Mouse (Mus musculus): ENCODE measurements around the gene Fam3a.
"Not testable (repeated sequence)": the region's sequence is repeated elsewhere in the genome, so short reads cannot be mapped to it uniquely, and the experiment has no call there.

The Fam3a gene

DNA sequence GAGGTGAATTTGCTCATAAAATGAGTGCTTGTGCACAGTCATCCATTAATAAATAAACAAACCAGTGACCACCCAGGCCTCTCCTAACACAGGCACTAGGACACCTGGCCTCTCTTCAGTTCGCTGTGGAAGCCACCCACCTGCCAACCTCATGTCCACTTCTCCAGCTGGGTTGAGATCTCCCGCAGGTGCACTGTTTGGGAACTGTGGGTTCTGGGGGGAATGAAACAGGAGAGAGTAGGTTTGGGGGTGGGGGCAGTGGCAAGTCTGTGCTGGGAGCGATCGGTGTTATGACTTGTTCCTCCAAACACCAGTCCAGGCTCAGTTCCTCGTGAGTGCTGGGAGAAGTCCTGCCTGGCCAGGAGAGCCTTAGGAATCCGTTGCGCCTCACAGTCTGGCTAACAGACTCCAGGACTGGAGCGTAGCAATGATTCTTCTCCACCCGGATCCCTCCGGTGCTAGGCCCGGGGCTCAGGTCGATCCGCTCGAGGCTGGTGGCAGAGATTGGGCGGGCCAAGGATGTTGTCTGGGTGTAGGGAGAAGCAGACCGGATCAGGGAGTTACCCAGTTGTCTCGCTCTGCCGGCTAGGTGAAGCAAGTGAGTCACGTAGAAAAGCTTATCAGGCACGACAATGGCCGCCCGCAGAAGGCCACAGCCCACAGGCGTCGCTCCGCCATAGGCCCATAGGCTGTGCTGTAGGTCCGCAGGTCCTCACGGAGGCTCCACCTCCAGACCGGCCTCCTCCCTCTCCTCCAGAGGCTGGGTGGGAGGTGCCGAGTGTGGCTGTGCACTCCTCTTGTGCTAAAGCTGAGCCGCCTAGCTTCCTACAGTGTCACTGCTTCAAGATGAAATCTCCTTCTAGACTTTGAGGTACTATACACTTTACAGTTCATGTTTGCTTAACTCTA lies at the start of gene Fam3a, which contains the start of gene Ikbkg:
Gene Fam3a, minus strand, starts transcription at position 738 of the 909 bp plus-strand sequence.
Gene Ikbkg, plus strand, starts transcription at position 756 of the 909 bp plus-strand sequence.
- peak; percentile 77 to 81 for DNase-seq (ENCODE audit: low read depth in 2 of 2, low spot score in 2 of 2)

DNA sequence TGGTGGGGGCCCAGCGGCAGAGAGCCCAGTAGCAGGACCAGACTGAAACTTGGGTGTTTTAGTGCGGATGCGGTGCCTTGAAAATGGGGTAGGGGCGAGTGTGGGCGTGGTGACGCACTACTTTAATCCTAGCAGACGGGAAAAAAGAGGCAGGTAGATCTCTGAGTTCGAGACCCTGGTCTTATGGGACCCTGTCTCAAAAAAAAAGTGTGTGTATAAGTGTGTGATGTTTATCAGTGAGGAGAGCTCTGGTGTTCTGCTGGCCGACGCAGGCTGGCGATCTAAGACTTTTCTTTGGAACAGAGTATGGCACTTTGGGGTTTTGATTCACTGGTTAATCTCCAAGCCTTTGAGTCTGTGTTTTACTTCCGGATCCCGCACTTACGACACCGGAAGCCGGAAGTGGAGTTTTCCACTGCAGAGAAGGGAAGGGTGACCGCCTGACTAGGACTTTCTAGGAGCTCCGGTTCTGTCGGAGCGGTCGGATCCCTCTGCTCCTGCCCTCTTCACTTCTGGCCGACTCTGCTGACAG lies 36.3 kb upstream of the Fam3a start:
- DNase-seq (ENCODE audit: low read depth in 2 of 2, low spot score in 2 of 2): peak; percentile 48 to 58

DNA sequence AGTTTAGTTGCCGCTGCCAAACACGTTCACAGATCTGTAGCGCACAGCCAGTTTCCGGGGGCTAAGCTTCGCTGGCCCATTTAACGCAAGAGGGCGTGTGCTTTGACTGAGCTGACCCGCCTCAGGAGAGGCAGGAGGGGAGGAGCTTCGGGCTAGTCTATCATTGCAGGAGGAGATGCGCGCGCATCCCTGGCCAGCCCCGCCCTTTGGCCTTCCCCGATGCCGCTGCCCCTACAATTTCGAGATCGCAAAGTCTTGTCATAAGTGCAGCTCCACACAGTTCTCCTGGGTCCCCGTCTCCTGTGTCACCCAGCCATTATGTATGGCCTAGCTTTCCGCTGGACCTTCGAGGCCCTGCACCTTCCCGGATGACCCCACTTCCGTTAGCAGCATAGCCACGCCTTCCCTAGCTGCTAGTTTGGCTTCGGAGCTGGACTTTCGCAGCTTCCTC lies 35.8 kb upstream of the Fam3a start, which contains the start of gene G6pdx:
Gene G6pdx, minus strand, starts transcription at position 369 of the 451 bp plus-strand sequence.
- DNase-seq (ENCODE audit: low read depth in 2 of 2, low spot score in 2 of 2): peak; percentile 82 to 86

DNA sequence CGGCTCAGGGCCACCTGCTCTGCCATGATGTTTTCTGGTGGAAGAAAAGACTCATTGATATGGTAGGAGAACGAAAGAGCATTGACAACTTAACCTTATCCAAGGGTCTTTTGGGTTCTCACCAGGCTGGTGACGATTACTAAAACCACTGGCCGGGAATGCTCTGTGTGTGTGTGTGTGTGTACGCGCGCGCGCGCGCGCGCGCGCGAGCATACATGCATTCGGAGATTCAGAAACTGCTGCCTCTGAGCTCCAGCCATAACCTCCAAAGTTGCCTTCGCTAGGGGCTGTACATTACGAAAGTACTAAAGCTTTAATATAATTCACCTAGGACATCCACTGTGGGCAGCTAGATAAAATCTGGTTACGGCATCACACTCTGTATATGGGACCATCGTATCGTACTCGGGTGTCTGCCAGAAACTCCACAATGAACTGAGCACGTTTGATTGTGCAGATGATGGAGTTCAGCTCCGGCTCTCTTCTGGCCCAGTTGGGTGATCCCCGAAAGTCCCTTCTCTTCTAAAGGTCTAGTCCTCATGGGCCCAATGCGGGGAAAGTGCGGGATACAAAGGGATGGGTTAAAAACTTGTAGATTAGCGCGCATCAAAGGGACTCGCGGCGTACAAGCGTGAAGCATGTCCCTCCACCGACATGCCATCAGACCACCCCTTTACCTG lies 35.2 kb upstream of the Fam3a start:
- DNase-seq (ENCODE audit: low read depth in 2 of 2, low spot score in 2 of 2): no peak

DNA sequence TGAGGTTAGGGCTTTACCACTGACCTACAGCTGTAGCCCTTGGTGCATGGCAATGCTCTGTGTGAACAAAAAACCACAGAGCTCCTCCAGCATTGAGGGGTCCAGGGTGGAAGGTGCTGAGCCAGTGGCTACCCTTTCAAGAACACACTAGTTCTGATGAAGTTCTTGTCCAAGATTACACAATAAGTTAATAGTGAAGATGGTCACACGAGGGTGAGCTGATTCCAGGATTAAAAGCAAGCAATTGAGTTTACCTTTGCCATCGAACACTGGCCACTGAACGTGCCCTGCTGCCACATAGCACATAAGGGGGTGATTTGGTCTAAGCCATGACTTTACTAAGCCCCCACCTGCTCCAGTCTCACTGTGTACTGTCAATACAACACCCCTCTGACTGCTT lies 34.0 kb upstream of the Fam3a start:
- no peak for DNase-seq (ENCODE audit: low read depth in 2 of 2, low spot score in 2 of 2)

DNA sequence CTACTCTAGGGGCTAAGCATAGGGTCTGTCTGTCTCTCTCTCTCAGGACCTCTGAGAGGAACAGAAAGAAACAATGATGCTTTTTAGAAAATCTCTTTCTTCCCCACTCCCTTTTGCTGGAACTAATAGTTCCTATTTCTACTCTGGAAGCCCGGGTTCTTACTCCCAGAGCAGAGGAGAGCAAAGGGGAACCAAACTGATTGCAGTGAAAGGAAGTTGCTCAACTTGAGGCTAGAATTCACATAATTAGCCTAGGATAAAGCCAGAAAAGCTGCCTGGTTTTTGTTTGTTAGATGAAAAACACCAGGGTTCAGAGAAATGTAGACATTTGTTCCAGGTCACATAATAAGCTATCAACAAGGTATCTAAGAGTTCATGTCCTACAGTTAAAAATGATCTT lies 33.2 kb upstream of the Fam3a start:
- no peak for DNase-seq (ENCODE audit: low read depth in 2 of 2, low spot score in 2 of 2)

DNA sequence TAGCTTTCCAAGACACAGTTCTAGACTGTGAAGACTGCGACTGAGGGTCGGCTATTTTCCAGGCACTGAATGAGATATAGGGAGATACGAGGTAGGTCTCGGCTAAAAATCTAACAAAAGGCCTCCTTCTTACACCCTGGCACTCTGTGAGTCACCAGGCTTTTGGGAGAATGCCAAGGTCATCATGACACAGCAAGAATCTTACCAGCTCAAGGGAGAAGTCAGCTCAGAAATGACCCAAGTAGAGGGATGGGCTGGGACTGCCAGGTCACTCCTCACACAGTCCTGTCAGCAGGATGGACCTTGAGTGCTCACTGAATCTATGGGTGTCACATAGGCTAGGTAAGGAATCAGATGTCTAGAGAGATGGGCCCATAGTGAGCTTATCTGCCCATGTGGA lies 32.1 kb upstream of the Fam3a start:
- DNase-seq (ENCODE audit: low read depth in 2 of 2, low spot score in 2 of 2): no peak

DNA sequence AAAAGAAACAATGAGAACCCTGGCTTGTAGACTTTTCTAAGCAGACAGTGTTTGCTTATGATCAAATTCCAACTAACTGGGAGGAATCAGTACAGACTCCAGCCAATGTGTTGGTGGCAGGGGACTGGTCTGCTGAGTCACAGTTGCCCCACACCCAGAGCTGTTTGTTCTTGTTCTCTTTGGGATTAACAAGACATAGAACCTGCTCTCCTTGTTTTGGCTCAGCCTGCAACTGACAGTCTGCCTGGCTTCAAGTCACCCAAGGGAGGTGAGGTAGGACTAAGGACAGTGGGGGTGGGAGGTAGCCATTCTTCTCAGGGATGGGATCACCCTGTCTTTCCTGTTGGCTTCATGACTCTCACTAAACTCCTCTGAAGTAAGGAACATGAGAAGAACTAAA lies 31.4 kb upstream of the Fam3a start:
- no peak for DNase-seq (ENCODE audit: low read depth in 2 of 2, low spot score in 2 of 2)

DNA sequence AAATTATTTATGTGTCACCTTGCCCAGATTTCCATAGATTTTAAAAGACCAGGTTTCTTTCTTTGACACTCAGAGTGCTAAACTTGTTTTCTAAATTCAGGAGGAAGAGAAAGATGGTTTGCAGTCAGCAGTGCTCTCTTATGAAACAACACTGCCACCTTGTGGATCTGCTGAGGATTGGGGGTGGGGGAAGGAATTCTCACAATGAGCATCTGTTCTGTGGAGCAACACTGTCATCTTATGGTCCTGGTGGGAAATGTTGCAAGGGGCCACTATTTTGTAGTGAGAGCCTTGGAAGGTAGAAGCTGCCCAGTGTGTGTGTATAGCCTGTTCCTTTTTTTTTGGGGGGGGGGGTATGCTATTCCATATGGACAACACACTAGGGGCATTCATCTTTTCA lies 20.3 kb upstream of the Fam3a start:
- DNase-seq (ENCODE audit: low read depth in 2 of 2, low spot score in 2 of 2): peak; percentile 61 to 76

DNA sequence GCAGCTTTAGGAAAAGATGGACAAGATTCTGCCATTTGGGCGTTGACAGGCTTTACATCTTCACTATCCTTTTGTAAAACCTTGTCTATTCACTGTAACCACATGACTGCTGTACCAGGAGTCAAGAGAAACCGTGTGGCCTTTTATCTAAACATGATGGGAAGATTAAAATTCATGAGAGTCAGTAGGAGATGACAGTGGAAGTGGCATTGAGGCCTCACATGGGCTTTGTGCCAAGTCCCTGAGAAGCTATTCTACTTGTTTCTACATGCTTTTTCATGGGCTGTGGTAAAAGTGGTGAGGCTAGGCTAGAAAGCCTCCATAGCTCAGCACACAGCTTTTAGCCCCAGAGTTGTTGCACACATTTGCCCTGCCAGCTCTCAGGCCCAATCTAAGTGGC lies 15.3 kb upstream of the Fam3a start:
- DNase-seq (ENCODE audit: low read depth in 2 of 2, low spot score in 2 of 2): no peak

DNA sequence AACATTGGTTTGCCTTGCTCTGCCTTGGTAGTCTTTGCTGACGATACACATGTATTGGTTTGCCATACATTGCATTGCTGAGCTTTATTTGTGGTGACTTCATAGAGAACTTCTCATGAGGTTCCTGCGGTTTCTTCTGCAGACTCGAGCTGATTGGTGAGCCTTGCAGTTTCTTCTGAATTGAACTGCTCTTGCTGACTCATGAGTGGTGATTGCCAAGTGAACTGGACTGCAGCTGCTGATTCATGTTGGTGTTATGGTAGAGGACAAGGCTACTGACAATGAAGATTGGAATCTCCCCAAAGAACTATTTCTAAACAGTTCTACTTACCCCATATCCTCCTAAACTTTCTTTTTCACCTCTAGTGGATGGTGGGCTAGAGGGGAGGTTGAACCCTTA lies 7.1 kb upstream of the Fam3a start:
- no peak for DNase-seq (ENCODE audit: low read depth in 2 of 2, low spot score in 2 of 2)

DNA sequence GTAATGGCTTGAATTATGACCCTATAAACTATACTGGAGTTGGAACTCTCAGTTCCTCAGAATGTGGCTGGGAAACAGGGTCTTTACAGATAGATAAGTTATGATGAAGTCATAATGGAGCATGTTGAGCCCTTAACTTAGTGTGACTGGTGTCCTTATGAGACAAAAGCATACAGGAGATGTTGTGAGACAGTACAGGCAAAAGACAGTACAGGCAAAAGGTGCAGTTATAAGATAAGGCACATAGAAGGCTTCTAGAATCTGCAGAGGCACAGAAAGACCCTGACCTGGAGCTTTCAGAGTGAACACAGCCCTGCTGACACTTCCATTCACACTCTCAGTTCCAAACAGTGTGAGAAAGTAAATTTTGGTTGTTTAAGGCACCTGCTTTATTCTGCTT lies 4.9 kb downstream of the Fam3a start:
- no peak for DNase-seq (ENCODE audit: low read depth in 2 of 2, low spot score in 2 of 2)

DNA sequence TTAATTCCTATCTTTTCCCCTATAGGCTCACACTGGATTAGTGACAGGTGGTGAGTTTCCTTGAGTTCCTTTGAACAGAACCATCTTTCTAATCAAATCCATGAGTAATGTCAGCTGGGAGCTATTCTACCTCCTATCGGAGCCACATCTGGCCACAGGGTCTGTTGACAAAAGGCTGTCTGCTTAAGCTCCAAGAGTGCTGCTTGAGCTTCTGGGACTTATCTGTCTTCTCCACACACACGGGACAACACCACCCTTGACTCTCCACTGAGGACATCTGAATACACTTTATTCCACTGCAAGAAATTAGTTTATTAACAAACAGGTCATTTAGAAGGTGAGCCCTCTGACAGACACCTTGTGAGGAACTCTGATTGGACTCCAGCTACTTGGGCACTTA lies 8.6 kb downstream of the Fam3a start:
- no peak for DNase-seq (ENCODE audit: low read depth in 2 of 2, low spot score in 2 of 2)

DNA sequence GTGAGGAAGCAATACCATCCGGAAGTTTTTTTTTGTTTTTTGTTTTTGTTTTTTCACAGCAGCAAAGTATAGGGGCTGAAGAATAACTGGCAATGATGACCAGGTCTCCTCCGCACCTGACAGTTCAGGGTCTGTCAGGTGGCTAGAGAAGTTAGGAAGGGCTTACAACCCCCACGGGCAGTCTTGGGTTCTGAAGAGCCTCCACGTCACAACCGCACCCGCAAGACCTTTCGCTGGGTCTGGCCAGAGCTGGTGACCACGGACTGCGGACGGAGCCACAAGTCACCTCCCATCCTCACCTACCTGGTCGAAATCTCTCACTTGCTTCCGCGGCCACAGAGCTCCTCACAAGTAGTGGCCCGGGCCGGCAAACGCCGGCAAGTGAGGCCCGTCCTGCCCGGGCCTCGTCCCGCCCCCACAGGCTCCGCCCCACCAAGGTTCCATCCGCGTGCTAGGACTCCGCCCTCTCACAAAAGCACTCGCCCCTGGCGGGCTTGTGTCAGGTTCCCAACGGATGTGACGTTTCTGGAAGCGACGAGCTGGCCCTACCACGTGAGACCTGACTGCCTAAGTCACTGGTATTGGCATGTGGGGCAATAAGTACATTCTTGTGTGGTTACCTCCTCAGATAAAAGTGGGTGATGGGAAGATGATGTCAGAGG lies 20.1 kb downstream of the Fam3a start, which contains the start of the genes Ubl4a and Slc10a3:
Gene Ubl4a, minus strand, starts transcription at position 331 of the 662 bp plus-strand sequence.
Gene Slc10a3, minus strand, starts transcription at position 462 of the 662 bp plus-strand sequence.
- DNase-seq (ENCODE audit: low read depth in 2 of 2, low spot score in 2 of 2): peak; percentile 80 to 82

DNA sequence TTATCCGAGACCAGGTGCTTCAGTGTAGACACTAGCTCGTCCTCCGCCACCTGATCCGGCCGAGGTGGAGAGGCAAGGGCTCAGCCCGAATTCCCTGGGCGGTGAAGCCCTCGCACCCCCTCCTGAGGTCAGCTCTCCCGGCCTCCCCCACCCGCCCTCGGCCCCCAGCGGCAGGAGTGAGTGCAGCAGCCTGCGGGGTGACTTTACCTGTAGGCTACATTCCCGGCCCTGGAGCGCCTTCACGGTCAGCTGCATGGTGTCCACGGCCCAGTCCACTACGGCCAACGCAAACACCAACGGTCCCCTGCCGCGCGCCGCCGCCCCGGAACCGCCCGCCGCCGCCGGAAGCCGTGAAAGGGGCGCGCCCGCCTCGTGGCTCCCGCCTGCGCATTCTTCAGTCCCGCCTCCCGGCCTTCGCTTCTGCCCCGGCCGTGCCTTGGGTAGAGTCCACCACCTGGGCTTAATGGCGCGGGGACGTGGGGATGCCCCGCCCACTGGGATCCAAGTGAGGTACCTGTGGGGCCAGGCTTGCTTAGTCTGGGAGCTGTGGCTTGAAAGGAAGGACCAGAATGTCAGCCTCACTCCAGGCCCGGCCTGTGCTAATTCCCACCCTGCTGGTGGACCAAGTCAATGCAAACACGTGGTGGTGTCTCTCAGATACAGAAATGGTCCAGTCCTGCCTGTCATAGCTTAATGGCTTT lies 24.7 kb downstream of the Fam3a start:
- DNase-seq (ENCODE audit: low read depth in 2 of 2, low spot score in 2 of 2): peak; percentile 24 to 33

DNA sequence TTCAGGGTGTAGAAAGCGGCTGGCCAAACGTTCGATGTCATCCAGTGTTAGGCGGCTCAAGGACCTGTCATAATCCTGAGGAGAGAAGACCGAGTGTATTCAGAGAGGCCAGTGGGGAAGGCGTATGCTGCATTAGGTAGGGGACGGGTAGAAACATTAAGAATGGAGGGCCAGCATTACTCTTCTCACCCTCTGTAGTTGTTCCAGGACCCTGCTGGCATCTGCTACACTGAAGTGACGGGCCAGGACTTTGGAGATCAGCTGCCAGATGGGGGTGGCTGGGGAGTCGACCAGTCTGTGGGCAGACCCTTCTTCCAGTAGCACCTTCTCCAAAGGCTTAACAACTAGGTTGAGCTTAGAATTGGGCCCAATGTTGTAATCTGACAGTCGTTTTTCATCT lies 25.6 kb downstream of the Fam3a start:
- DNase-seq (ENCODE audit: low read depth in 2 of 2, low spot score in 2 of 2): no peak

DNA sequence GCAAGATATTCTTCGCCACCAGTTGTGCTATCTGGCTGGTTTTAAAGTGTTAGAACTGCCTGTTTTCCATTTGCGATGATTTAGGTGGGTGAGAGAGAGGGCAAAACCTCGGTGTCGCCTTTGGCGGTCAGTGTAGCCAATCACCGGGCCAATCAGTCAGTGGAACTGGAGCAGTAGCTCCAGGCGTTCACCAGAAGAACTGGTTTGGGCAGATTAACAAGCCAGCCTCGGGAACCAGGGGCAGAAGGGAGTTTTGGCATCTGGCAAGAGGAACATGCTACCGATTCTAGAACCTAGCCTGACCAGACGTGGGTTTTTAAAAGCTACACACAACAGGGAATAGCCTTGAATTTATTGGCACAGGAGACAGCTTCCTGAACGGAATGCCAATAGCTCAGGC lies 33.9 kb downstream of the Fam3a start:
- DNase-seq (ENCODE audit: low read depth in 2 of 2, low spot score in 2 of 2): no peak

DNA sequence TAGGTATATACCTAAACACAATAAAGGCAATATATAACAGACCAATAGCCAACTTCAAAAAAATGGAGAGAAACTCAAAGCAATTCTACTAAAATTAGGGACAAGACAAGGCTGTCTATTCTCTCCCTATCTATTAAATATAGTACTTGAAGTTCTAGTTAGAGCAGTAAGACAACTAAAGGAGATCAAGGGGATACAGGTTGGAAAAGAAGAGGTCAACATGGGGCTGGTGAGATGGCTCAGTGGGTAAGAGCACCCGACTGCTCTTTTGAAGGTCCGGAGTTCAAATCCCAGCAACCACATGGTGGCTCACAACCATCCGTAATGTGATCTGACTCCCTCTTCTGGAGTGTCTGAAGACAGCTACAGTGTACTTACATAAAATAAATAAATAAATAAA lies 36.0 kb downstream of the Fam3a start:
- DNase-seq (ENCODE audit: low read depth in 2 of 2, low spot score in 2 of 2): not testable (repeated sequence)

DNA sequence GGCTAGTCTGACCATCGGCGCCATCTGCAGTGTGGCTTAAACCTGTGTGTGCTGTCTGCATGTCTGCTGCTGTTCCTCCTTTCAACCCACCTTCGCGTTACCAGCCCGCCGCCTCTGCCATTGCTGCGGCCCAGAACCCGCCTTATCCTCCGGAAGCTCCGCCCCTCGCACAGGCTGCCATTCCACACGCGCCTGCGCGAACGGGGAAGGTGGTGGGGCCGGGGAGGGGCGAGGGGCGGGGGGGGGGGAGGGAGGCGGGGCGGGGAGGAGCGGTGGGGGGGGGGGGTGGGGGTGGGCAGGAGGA lies 39.7 kb downstream of the Fam3a start, which contains the start of gene Lage3:
Gene Lage3, minus strand, starts transcription at position 152 of the 304 bp plus-strand sequence.
- DNase-seq (ENCODE audit: low read depth in 2 of 2, low spot score in 2 of 2): peak; percentile 53 to 63

DNA sequence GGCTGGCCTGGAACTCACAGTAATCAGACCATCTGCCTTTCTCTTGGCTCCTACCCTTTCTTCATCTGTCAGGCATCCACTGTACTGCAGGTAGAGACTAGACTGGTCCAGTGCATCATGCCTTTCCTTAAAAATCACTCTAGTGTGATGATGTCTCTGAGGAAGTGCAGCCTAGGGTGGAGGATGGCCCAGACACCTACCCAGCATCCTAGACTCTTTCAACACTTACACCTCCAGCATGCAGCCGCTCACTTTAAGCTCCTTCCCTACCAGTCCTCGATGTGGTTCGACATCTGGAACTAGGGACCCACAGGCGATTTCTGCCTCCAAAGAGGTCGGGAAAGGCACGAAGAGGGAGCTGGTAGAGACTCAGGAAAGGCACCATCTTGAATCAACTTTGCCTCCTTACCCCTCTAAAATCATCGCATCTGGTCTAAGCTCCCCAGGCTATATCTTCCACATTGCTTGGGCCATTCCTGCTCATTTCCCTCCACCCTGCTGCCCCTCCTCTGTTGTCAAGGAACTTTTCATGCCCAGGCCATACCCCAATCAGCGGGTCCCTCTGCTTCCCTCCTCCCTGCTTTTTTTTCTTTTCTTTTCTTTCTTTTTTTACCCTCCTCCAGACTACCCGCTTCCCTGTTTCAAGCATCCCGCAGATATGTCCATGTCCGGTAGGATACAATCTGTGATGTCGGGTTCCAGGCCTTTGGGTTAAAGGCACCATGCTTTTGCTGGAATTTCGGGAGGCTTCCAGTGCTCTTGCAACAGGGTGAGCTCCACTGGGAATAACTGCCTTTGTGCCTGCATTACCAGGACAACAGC lies 40.2 kb downstream of the Fam3a start:
- DNase-seq (ENCODE audit: low read depth in 2 of 2, low spot score in 2 of 2): no peak

Measured in CD8-positive naive resting alpha-beta T cell, adult 2 months (primary cell).